Mouse (Mus musculus) hindbrain, embryonic 16.5 days (tissue): Measurements from ENCODE around the gene Zeb2. TPM values are rescaled to one million over a fixed set of nuclear protein-coding genes. Genes with fewer than 3 reads are reported as not detected.

Experiments used
- ATAC-seq: fragments of 200-750 bp; cut with Nextera tagmentation; 2 replicates; pipeline ENCODE4 v1.8.0; 2017; ENCODE audit warnings: moderate TSS enrichment, moderate library complexity
- H3K27ac ChIP-seq: fragments of 300-500 bp; sonication (generic); 2 replicates; pipeline ENCODE4 v1.5.1; 2014; ENCODE audit warnings: low read depth, mild to moderate bottlenecking, control low read depth, low read length, moderate library complexity
- H3K27me3 ChIP-seq: fragments of 300-500 bp; sonication (generic); replicated peaks from 2 replicates; pipeline ENCODE4 v1.6.1; 2014; ENCODE audit warnings: low read length; ENCODE audit not compliant: control insufficient read depth, insufficient read depth
- H3K36me3 ChIP-seq: fragments of 300-500 bp; sonication (generic); 2 replicates; pipeline ENCODE4 v1.6.1; 2014; ENCODE audit warnings: mild to moderate bottlenecking, low read length, moderate library complexity, mixed read lengths; ENCODE audit not compliant: control insufficient read depth, insufficient read depth
- H3K4me1 ChIP-seq: fragments of 300-500 bp; sonication (generic); 2 replicates; pipeline ENCODE4 v1.6.1; 2014; ENCODE audit warnings: low read depth, low read length; ENCODE audit not compliant: control insufficient read depth, insufficient read depth
- H3K4me2 ChIP-seq: fragments of 300-500 bp; sonication (generic); 2 replicates; pipeline ENCODE4 v1.6.1; 2014; ENCODE audit warnings: mild to moderate bottlenecking, low read length, control low read depth, moderate library complexity
- H3K4me3 ChIP-seq: fragments of 300-500 bp; sonication (generic); 2 replicates; pipeline ENCODE4 v1.5.1; 2014; ENCODE audit warnings: mild to moderate bottlenecking, low read length, control low read depth, moderate library complexity
- H3K9ac ChIP-seq: fragments of 300-500 bp; sonication (generic); 2 replicates; pipeline ENCODE4 v1.6.1; 2014; ENCODE audit warnings: low read depth, mild to moderate bottlenecking, control low read depth, low read length, moderate library complexity
- H3K9me3 ChIP-seq: fragments of 300-500 bp; sonication (generic); 2 replicates; pipeline ENCODE4 v1.6.1; 2014; ENCODE audit warnings: mild to moderate bottlenecking, low read length, moderate library complexity; ENCODE audit not compliant: control insufficient read depth
- WGBS: fragments of 180-500 bp; shearing (Covaris S2); extraction: QIAGEN DNeasy Blood & Tissue Kit; methylation state at CpG from one replicate; pipeline ENCODE4 v1.1.7; 2014; 5-methylcytosine and 5-hydroxymethylcytosine counted together
- polyA plus RNA-seq: library from polyadenylated mRNA; unstranded; fragments of >200 nt; fragmentation: Nextera tagmentation; extraction: Ambion mirVana; gene quantifications from 2 replicates; pipeline ENCODE4 v1.2.1, GENCODE M21; 2015

The Zeb2 gene
- polyA plus RNA-seq, 1 experiment from 2014 or later, result 30.3 TPM

- WGBS, result 71% methylated on average over 3 of the region's 3 CpGs
- Histone ChIP-seq H3K4me2 (no peak overlapping the region), H3K4me3 (no peak overlapping the region), H3K27me3 (no peaks in the 10 kb centered on the region), H3K9me3 (no peaks in the 10 kb centered on the region), H3K9ac (no peak overlapping the region), H3K36me3 (no peaks in the 10 kb centered on the region), H3K4me1 (peaks cover 4% of the 10 kb centered on the region), H3K27ac (no peak overlapping the region)
- 0 out of 2 replicates have a peak, but pooled peaks have one; percentile 27 for ATAC-seq
Measured at GRCm38 (mm10) chr2:44977051-44977450, 140.1 kb downstream of the Zeb2 start.

GRCm38 (mm10) chr2:44976484-44976883 is 140.7 kb downstream of the Zeb2 start:
- Histone ChIP-seq H3K4me2 (no peak overlapping the region), H3K4me1 (peaks cover 4% of the 10 kb centered on the region), H3K9ac (no peak overlapping the region), H3K27ac (no peak overlapping the region), H3K4me3 (no peak overlapping the region), H3K27me3 (no peaks in the 10 kb centered on the region), H3K9me3 (no peaks in the 10 kb centered on the region), H3K36me3 (no peaks in the 10 kb centered on the region)
- ATAC-seq, result no peak
- WGBS, result 48% methylated on average over 4 of the region's 4 CpGs

- H3K36me3 ChIP-seq, result no peaks in the 10 kb centered on the region
- 90% methylated on average over 6 of the region's 6 CpGs for WGBS
- no peak overlapping the region for H3K27ac ChIP-seq
- no peak for ATAC-seq
- H3K9me3 ChIP-seq, result no peaks in the 10 kb centered on the region
- no peak overlapping the region for H3K9ac ChIP-seq
- H3K4me1 ChIP-seq, result no peaks in the 10 kb centered on the region; the same call in 1 of the 2 replicates
- H3K4me2 ChIP-seq, result no peak overlapping the region
- H3K4me3 ChIP-seq, result no peak overlapping the region
- no peaks in the 10 kb centered on the region for H3K27me3 ChIP-seq
Measured at GRCm38 (mm10) chr2:44973828-44974227, 143.4 kb downstream of the Zeb2 start.

GRCm38 (mm10) chr2:44970087-44970646 is 147.0 kb downstream of the Zeb2 start:
- no peaks in the 10 kb centered on the region for H3K4me1 ChIP-seq
- no peak overlapping the region for H3K27ac ChIP-seq
- no peak overlapping the region for H3K9ac ChIP-seq
- no peaks in the 10 kb centered on the region for H3K36me3 ChIP-seq
- H3K9me3 ChIP-seq, result no peaks in the 10 kb centered on the region
- no peak overlapping the region for H3K4me3 ChIP-seq
- no peak for ATAC-seq
- 90% methylated on average over 6 of the region's 6 CpGs for WGBS
- no peaks in the 10 kb centered on the region; the same call in 1 of the 2 replicates for H3K27me3 ChIP-seq
- H3K4me2 ChIP-seq, result no peak overlapping the region

GRCm38 (mm10) chr2:44969640-44970039 is 147.6 kb downstream of the Zeb2 start:
- no peaks in the 10 kb centered on the region for H3K36me3 ChIP-seq
- H3K4me3 ChIP-seq, result no peak overlapping the region
- no peaks in the 10 kb centered on the region for H3K9me3 ChIP-seq
- no peak for ATAC-seq
- H3K27ac ChIP-seq, result no peak overlapping the region
- WGBS, result 93% methylated on average over 1 of the region's 1 CpGs
- H3K27me3 ChIP-seq, result no peaks in the 10 kb centered on the region; the same call in 1 of the 2 replicates
- no peaks in the 10 kb centered on the region for H3K4me1 ChIP-seq
- no peak overlapping the region for H3K4me2 ChIP-seq
- H3K9ac ChIP-seq, result no peak overlapping the region

- no peak overlapping the region for H3K9ac ChIP-seq
- no peaks in the 10 kb centered on the region for H3K4me1 ChIP-seq
- H3K27me3 ChIP-seq, result no peaks in the 10 kb centered on the region; the same call in 1 of the 2 replicates
- no peak overlapping the region for H3K27ac ChIP-seq
- no peak overlapping the region for H3K4me2 ChIP-seq
- 91% methylated on average over 2 of the region's 2 CpGs for WGBS
- H3K36me3 ChIP-seq, result no peaks in the 10 kb centered on the region
- H3K4me3 ChIP-seq, result no peak overlapping the region
- no peak for ATAC-seq
- H3K9me3 ChIP-seq, result no peaks in the 10 kb centered on the region
Measured at GRCm38 (mm10) chr2:44969226-44969625, 148.0 kb downstream of the Zeb2 start.

- no peaks in the 10 kb centered on the region for H3K36me3 ChIP-seq
- H3K4me3 ChIP-seq, result no peak overlapping the region
- no peak overlapping the region for H3K4me2 ChIP-seq
- 77% methylated on average over 2 of the region's 2 CpGs for WGBS
- no peaks in the 10 kb centered on the region; the same call in 1 of the 2 replicates for H3K27me3 ChIP-seq
- ATAC-seq, result no peak
- no peaks in the 10 kb centered on the region for H3K4me1 ChIP-seq
- no peak overlapping the region for H3K27ac ChIP-seq
- H3K9ac ChIP-seq, result no peak overlapping the region
- H3K9me3 ChIP-seq, result no peaks in the 10 kb centered on the region
Measured at GRCm38 (mm10) chr2:44965834-44966555, 151.2 kb downstream of the Zeb2 start.

- ATAC-seq, result no peak
- Histone ChIP-seq H3K4me1 (no peaks in the 10 kb centered on the region), H3K9ac (no peak overlapping the region), H3K27me3 (no peaks in the 10 kb centered on the region; the same call in 1 of the 2 replicates), H3K36me3 (no peaks in the 10 kb centered on the region), H3K9me3 (no peaks in the 10 kb centered on the region), H3K4me2 (no peak overlapping the region), H3K4me3 (no peak overlapping the region), H3K27ac (no peak overlapping the region)
- 90% methylated on average over 5 of the region's 5 CpGs for WGBS
Measured at GRCm38 (mm10) chr2:44962620-44963019, 154.6 kb downstream of the Zeb2 start.

- no peak overlapping the region for H3K4me2 ChIP-seq
- H3K27ac ChIP-seq, result no peak overlapping the region
- no peak overlapping the region for H3K9ac ChIP-seq
- H3K4me3 ChIP-seq, result no peak overlapping the region
- no peaks in the 10 kb centered on the region for H3K36me3 ChIP-seq
- 97% methylated on average over 4 of the region's 4 CpGs for WGBS
- no peaks in the 10 kb centered on the region for H3K9me3 ChIP-seq
- no peak for ATAC-seq
- no peaks in the 10 kb centered on the region; the same call in 1 of the 2 replicates for H3K27me3 ChIP-seq
- H3K4me1 ChIP-seq, result no peaks in the 10 kb centered on the region
Measured at GRCm38 (mm10) chr2:44961192-44961591, 156.0 kb downstream of the Zeb2 start.
